Mouse (Mus musculus) small intestine, adult 2 months (tissue): ENCODE measurements at regions not wholly inside any gene's neighbourhood (a gene's known extent, or its start where the extent isn't known, plus 50 kb on each side); places are given as distances from the start of the nearest gene placed in this dataset.

ENCODE experiments used
- CTCF ChIP-seq: fragments of 200-500 bp; IDR thresholded peaks from 2 replicates; pipeline ENCODE4 v1.5.1; 2012; ENCODE audit warnings: low read depth, mild to moderate bottlenecking, control low read depth, inconsistent platforms, low read length, moderate library complexity, mixed read lengths; ENCODE audit not compliant: insufficient replicate concordance, insufficient read length; ENCODE audit errors: extremely low read depth
- POLR2A ChIP-seq: fragments of 200-500 bp; IDR thresholded peaks from 2 replicates; pipeline ENCODE4 v1.6.1; 2012; ENCODE audit warnings: low read depth, mild to moderate bottlenecking, control low read depth, inconsistent platforms, low read length, moderate library complexity

GRCm38 (mm10) chr17:83287381-83288142, 63.2 kb upstream of the Eml4 start:
- no peak for TF ChIP-seq CTCF
- TF ChIP-seq POLR2A: no peak
